Mouse (Mus musculus) forebrain, postnatal 0 days (tissue): ENCODE data around the gene Dpp6. TPM values are rescaled to one million over a fixed set of nuclear protein-coding genes. Genes with fewer than 3 reads are reported as not detected.

Experiments
- ATAC-seq: fragments of 200-750 bp; cut with Nextera tagmentation; 2 replicates; pipeline ENCODE4 v1.8.0; 2017; ENCODE audit warnings: mild to moderate bottlenecking, moderate library complexity
- DNase-seq: peaks from one replicate; pipeline ENCODE4 v3.0.0-alpha.2; 2015
- H3K27ac ChIP-seq: fragments of 300-500 bp; sonication (generic); 2 replicates; pipeline ENCODE4 v1.5.1; 2014; ENCODE audit warnings: low read depth, mild to moderate bottlenecking, antibody characterized with exemption, low read length, moderate library complexity, mixed read lengths
- H3K27me3 ChIP-seq: fragments of 300-500 bp; sonication (generic); 2 replicates; pipeline ENCODE4 v1.6.1; 2014; ENCODE audit warnings: mild to moderate bottlenecking, low read length, mixed read lengths; ENCODE audit not compliant: insufficient read depth
- H3K36me3 ChIP-seq: fragments of 300-500 bp; sonication (generic); 2 replicates; pipeline ENCODE4 v1.6.1; 2014; ENCODE audit warnings: mild to moderate bottlenecking, moderate library complexity; ENCODE audit not compliant: insufficient read depth
- H3K4me1 ChIP-seq: fragments of 300-500 bp; sonication (generic); 2 replicates; pipeline ENCODE4 v1.6.1; 2014; ENCODE audit warnings: antibody characterized with exemption; ENCODE audit not compliant: insufficient read depth
- H3K4me2 ChIP-seq: fragments of 300-500 bp; sonication (generic); 2 replicates; pipeline ENCODE4 v1.6.1; 2014; ENCODE audit warnings: low read depth, mild to moderate bottlenecking, moderate library complexity
- H3K4me3 ChIP-seq: fragments of 300-500 bp; sonication (generic); 2 replicates; pipeline ENCODE4 v1.5.1; 2014; ENCODE audit warnings: low read depth, low read length, mixed read lengths
- H3K9ac ChIP-seq: fragments of 300-500 bp; sonication (generic); 2 replicates; pipeline ENCODE4 v1.6.1; 2014; ENCODE audit warnings: mild to moderate bottlenecking
- H3K9me3 ChIP-seq: fragments of 300-500 bp; sonication (generic); 2 replicates; pipeline ENCODE4 v1.6.1; 2016; ENCODE audit warnings: low read length
- CTCF ChIP-seq: sonication (generic); IDR thresholded peaks from 2 replicates; pipeline ENCODE4 v1.5.1; 2016; ENCODE audit warnings: antibody characterized with exemption, control low read depth, low read depth
- WGBS: fragments of 180-500 bp; shearing (Covaris S2); extraction: QIAGEN DNeasy Blood & Tissue Kit; methylation state at CpG from one replicate; pipeline ENCODE4 v1.1.7; 2014; 5-methylcytosine and 5-hydroxymethylcytosine counted together
- polyA plus RNA-seq: library from polyadenylated mRNA; unstranded; fragments of >200 nt; fragmentation: Nextera tagmentation; extraction: Ambion mirVana; gene quantifications from 2 replicates; pipeline ENCODE4 v1.2.1, GENCODE M21; 2015
- total RNA-seq: library from RNA; depleted of rRNA; stranded (reverse); fragments of >200 nt; gene quantifications from 2 replicates; pipeline ENCODE4 v1.2.3, GENCODE M21; 2014

Dpp6 gene
- total and polyA plus RNA-seq, 2 experiments from 2014 or later, result 58.4 to 116 TPM

DNA sequence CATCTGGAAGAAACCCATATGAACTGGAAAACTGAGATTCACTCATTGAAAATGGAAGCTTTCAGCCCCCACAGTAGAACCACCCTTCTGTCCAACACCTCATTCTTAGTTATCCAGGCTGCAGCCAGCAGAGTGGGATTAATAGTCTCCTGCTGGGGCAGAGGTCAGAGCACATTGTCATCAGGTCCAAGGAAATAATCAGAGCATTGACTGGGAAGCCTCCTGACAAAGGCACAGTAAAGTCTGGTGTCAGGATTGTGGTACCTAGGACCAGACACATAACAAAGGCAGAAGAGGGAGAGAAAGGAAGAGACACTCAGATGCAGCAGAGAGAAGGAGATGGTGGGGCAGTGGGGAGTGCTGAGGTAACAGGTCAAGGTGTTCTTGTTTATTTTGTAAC is 93.3 kb downstream of the Dpp6 start:
- H3K4me2 ChIP-seq, result no peak overlapping the region
- no peak for DNase-seq

DNA sequence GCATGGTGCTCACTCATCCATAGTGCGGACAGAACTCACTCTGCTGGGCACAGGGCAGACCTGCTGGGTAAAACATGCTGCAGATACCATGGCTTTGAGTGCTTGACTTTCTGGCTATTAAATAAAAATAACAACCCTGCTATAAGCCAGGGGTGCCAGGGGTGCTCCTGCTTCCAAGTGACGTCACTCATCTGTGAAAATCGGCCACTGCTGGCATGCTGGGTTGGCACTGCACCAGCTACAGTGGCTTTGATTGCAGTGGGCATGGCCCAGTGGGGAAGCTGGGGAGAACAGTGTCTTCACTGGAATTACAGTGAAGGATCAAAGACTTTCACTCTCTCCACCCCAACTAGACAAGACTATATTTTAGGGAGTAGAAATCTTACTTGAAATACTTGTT is 95.0 kb downstream of the Dpp6 start:
- no peaks in the 10 kb centered on the region for H3K9me3 ChIP-seq
- H3K4me1 ChIP-seq, result no peaks in the 10 kb centered on the region
- no peak overlapping the region for H3K4me3 ChIP-seq
- no peak for ATAC-seq
- no peaks in the 10 kb centered on the region for H3K36me3 ChIP-seq
- no peak overlapping the region for H3K9ac ChIP-seq
- TF ChIP-seq CTCF, result no peak
- 53% methylated on average over 3 of the region's 3 CpGs for WGBS
- DNase-seq, result no peak
- no peak overlapping the region for H3K27ac ChIP-seq
- no peaks in the 10 kb centered on the region for H3K27me3 ChIP-seq
- H3K4me2 ChIP-seq, result no peak overlapping the region

More for the DNA sequence above, 93.3 kb downstream of the Dpp6 start:
- Histone ChIP-seq H3K9ac (no peak overlapping the region), H3K4me1 (no peaks in the 10 kb centered on the region), H3K4me3 (no peak overlapping the region), H3K27ac (no peak overlapping the region), H3K9me3 (no peaks in the 10 kb centered on the region), H3K27me3 (no peaks in the 10 kb centered on the region), H3K36me3 (no peaks in the 10 kb centered on the region)
- ATAC-seq, result no peak
- no peak for TF ChIP-seq CTCF

DNA sequence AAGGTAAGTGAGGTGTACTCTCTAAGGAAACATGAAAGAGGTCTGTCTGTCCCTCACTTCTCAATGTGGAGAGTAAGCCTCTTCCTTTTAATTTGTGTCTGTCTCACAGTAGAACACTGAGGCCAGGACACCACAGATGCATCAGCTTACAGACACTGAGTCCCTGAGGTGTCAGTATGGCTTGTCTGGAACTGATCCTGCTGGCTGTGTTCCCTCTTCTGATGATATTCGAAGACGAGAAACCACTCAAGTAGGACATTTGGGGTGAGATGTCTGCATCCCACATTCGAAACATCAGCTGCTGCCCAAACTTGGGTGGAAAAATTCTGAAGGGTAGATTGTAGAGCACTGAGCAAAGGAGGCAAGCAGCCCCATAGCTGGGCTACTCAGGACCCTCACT is 101.8 kb downstream of the Dpp6 start:
- 78% methylated on average over 3 of the region's 3 CpGs for WGBS
- Histone ChIP-seq H3K27ac (no peak overlapping the region), H3K4me2 (no peak overlapping the region), H3K9ac (no peak overlapping the region), H3K4me3 (no peak overlapping the region), H3K9me3 (no peaks in the 10 kb centered on the region), H3K4me1 (no peaks in the 10 kb centered on the region), H3K36me3 (no peaks in the 10 kb centered on the region), H3K27me3 (no peaks in the 10 kb centered on the region)
- no peak for ATAC-seq
- no peak for DNase-seq
- TF ChIP-seq CTCF, result no peak

DNA sequence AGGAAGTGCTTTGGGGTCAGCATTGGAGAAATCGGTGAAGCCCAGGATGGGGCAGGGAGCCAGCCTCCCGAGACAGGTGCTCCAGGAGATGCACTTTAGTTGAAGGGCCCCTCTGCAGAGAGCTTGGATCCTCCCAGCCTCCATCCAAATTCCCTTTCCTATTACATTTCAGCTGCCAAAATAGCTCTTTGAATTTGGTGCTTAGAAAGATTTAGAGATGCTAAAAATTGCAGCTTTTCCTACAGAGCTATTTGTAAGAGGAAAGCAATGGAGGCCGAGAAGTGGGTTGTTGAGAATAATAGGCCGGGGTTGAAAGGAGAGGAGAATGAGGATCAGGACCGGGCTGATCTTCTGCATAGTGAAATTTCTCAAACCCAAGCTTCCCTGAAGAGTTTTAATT is 107.5 kb downstream of the Dpp6 start:
- H3K4me1 ChIP-seq, result no peaks in the 10 kb centered on the region
- ATAC-seq, result no peak
- no peak for TF ChIP-seq CTCF

DNA sequence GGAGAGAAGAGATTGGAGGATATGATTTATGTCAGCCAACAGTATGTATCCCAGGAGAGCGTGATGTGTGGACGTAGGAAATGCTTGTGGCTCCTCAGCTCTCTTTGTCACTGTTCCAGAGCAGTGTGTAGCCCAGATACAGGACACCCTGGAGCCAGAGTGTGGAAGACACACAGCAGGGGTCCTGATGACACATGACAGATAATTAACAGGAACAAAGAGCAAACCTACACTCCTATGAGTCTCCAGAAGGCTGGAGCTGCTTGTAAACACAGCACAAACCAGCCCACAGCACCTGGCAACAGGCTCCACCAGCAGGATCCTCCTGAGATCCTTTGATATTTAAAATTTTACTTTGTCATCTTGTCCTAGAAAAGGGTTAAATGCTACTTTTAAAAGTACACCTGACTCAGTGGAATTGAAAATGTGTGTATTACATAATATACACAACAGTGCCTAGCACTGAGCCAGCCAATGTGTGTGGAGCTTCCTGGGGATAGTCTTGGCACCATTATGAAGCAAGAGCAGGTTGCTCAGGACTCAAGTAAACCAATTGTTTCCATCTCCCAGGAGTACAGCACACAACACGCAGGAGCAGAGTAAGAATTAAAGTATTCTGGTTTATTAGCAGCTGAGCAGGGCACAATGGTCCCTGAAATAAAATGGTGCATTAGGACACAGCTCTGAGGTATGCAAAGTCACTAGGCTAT is 115.6 kb downstream of the Dpp6 start:
- no peak overlapping the region for H3K9ac ChIP-seq
- no peaks in the 10 kb centered on the region for H3K9me3 ChIP-seq
- no peaks in the 10 kb centered on the region for H3K36me3 ChIP-seq
- no peak overlapping the region for H3K4me3 ChIP-seq
- no peaks in the 10 kb centered on the region for H3K4me1 ChIP-seq
- no peak for DNase-seq
- H3K4me2 ChIP-seq, result no peak overlapping the region
- H3K27ac ChIP-seq, result no peak overlapping the region
- H3K27me3 ChIP-seq, result no peaks in the 10 kb centered on the region
- no peak for TF ChIP-seq CTCF
- no peak for ATAC-seq
- whole genome bisulfite sequencing, result 67% methylated on average over 3 of the region's 3 CpGs

More for the DNA sequence above, 107.5 kb downstream of the Dpp6 start:
- Histone ChIP-seq H3K9ac (no peak overlapping the region), H3K4me2 (no peak overlapping the region), H3K4me3 (no peak overlapping the region), H3K27me3 (no peaks in the 10 kb centered on the region), H3K27ac (no peak overlapping the region), H3K36me3 (no peaks in the 10 kb centered on the region), H3K9me3 (no peaks in the 10 kb centered on the region)
- no peak for DNase-seq
- 77% methylated on average over 5 of the region's 5 CpGs for WGBS

DNA sequence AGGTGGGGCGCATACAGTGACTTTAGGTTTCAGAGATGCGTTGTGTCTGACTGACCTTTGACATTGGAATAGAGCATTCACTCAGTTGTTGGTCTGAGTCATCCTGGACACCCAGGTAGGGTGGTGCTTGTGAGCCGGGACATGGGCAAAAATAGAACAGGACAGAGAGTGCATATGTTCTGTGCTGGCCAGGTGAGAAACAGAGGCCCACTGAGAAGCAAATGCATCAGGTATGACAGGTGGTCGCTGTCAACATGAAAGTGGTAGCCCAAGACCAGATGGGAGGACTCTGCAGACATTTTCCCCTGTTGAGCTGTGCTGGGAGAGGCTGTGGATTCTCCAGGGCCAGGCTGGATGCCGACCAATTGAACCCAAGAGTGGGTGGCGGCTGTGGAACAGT is 117.9 kb downstream of the Dpp6 start:
- no peak overlapping the region for H3K9ac ChIP-seq
- no peaks in the 10 kb centered on the region for H3K9me3 ChIP-seq
- no peak overlapping the region for H3K4me3 ChIP-seq
- H3K36me3 ChIP-seq, result no peaks in the 10 kb centered on the region
- DNase-seq, result no peak
- no peak overlapping the region for H3K4me2 ChIP-seq
- no peak for ATAC-seq
- no peak overlapping the region for H3K27ac ChIP-seq
- no peak for TF ChIP-seq CTCF
- WGBS, result 92% methylated on average over 6 of the region's 6 CpGs
- H3K4me1 ChIP-seq, result no peaks in the 10 kb centered on the region
- no peaks in the 10 kb centered on the region for H3K27me3 ChIP-seq

DNA sequence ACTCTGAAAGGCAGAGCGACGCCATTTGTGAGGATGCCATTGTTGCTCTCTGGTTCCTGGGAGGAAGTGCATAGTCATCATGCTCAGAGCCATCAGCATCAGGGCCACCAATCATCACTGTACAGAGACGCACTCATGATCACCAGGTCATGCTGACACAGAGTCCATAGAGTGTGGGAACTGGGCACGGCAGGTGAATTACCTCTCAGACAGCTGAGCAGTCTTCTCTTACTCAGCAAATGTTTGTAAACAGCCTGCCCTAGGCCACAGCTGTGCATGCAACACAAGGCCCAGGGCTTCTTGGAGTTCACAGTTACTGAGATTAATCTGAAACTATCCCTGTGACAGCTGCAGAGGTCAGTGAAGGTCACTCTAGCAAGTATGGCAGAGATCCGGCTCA is 124.5 kb downstream of the Dpp6 start:
- DNase-seq (no peak), ATAC-seq (no peak)
- 89% methylated on average over 5 of the region's 5 CpGs for WGBS
- Histone ChIP-seq H3K4me1 (no peaks in the 10 kb centered on the region; the same call in 1 of the 2 replicates), H3K27me3 (peaks cover 6% of the 10 kb centered on the region; the same call in 1 of the 2 replicates), H3K27ac (no peak overlapping the region), H3K36me3 (no peaks in the 10 kb centered on the region), H3K4me3 (no peak overlapping the region), H3K9ac (no peak overlapping the region), H3K9me3 (no peaks in the 10 kb centered on the region), H3K4me2 (no peak overlapping the region)
- TF ChIP-seq CTCF, result no peak
